Mouse (Mus musculus) forebrain, embryonic 16.5 days (tissue): ENCODE results near the gene Eipr1. TPM values are rescaled to one million over a fixed set of nuclear protein-coding genes. Genes with fewer than 3 reads are reported as not detected.
"Not testable (repeated sequence)": the region's sequence is repeated elsewhere in the genome, so short reads cannot be mapped to it uniquely, and the experiment has no call there.

Experiments used
- ATAC-seq: fragments of 200-750 bp; cut with Nextera tagmentation; 2 replicates; pipeline ENCODE4 v1.8.0; 2017; ENCODE audit warnings: mild to moderate bottlenecking, moderate library complexity
- H3K27ac ChIP-seq: fragments of 300-500 bp; sonication (generic); 2 replicates; pipeline ENCODE4 v1.5.1; 2014; ENCODE audit warnings: low read length, control low read depth
- H3K27me3 ChIP-seq: fragments of 300-500 bp; sonication (generic); replicated peaks from 2 replicates; pipeline ENCODE4 v1.6.1; 2014; ENCODE audit warnings: low read length; ENCODE audit not compliant: control insufficient read depth, insufficient read depth
- H3K36me3 ChIP-seq: fragments of 300-500 bp; sonication (generic); 2 replicates; pipeline ENCODE4 v1.6.1; 2014; ENCODE audit not compliant: control insufficient read depth, insufficient read depth
- H3K4me1 ChIP-seq: fragments of 300-500 bp; sonication (generic); replicated peaks from 2 replicates; pipeline ENCODE4 v1.6.1; 2014; ENCODE audit warnings: low read length; ENCODE audit not compliant: control insufficient read depth, insufficient read depth
- H3K4me2 ChIP-seq: fragments of 300-500 bp; sonication (generic); 2 replicates; pipeline ENCODE4 v1.6.1; 2014; ENCODE audit warnings: mild to moderate bottlenecking, low read length, control low read depth
- H3K4me3 ChIP-seq: fragments of 300-500 bp; sonication (generic); replicated peaks from 2 replicates; pipeline ENCODE4 v1.5.1; 2014; ENCODE audit warnings: mild to moderate bottlenecking, low read length, control low read depth
- H3K9ac ChIP-seq: fragments of 300-500 bp; sonication (generic); replicated peaks from 2 replicates; pipeline ENCODE4 v1.6.1; 2014; ENCODE audit warnings: low read depth, low read length, control low read depth
- H3K9me3 ChIP-seq: fragments of 300-500 bp; sonication (generic); 2 replicates; pipeline ENCODE4 v1.6.1; 2016; ENCODE audit warnings: low read length; ENCODE audit not compliant: control insufficient read depth
- WGBS: fragments of 180-500 bp; shearing (Covaris S2); extraction: QIAGEN DNeasy Blood & Tissue Kit; methylation state at CpG from one replicate; pipeline ENCODE4 v1.1.7; 2014; 5-methylcytosine and 5-hydroxymethylcytosine counted together
- polyA plus RNA-seq: library from polyadenylated mRNA; unstranded; fragments of >200 nt; fragmentation: Nextera tagmentation; extraction: Ambion mirVana; gene quantifications from 2 replicates; pipeline ENCODE4 v1.2.1, GENCODE M21; 2015

The Eipr1 gene
- polyA plus RNA-seq, 1 experiment from 2014 or later: 79.3 TPM

- no peaks in the 10 kb centered on the region for H3K36me3 ChIP-seq
- no peak overlapping the region for H3K27ac ChIP-seq
- H3K27me3 ChIP-seq: no peaks in the 10 kb centered on the region
- H3K4me1 ChIP-seq: peaks cover 18% of the 10 kb centered on the region
- no peak overlapping the region for H3K4me2 ChIP-seq
- H3K4me3 ChIP-seq: no peak overlapping the region
- no peak overlapping the region for H3K9ac ChIP-seq
- 92% methylated on average over 6 of the region's 6 CpGs for WGBS
- H3K9me3 ChIP-seq: no peaks in the 10 kb centered on the region
- ATAC-seq: no peak
Observed at GRCm38 (mm10) chr12:28905486-28905885, 153.9 kb downstream of the Eipr1 start.

DNA sequence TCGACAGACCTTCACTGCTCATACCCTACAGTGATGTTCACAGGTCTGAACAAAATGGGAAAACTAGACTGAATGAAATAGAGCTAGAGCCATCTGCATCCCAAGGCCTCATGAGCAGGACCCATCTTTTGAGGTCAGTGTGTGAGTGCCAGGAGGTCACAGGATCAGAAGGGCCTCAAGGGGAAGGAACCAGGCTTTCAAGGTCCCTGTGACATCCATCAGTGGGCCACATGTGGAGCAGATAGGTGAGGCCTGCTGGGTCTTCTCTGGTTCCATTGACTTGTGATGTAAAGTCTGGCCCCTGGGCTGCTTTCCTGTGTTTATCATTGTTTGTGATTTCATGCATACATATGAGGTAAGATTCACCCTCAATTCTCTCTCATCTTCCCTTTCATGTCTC is 154.4 kb downstream of the Eipr1 start:
- H3K4me3 ChIP-seq: no peak overlapping the region
- no peaks in the 10 kb centered on the region for H3K27me3 ChIP-seq
- H3K36me3 ChIP-seq: no peaks in the 10 kb centered on the region
- WGBS: 83% methylated on average over 1 of the region's 1 CpGs
- no peak for ATAC-seq
- peaks cover 20% of the 10 kb centered on the region for H3K4me1 ChIP-seq
- H3K9ac ChIP-seq: no peak overlapping the region
- no peaks in the 10 kb centered on the region for H3K9me3 ChIP-seq
- H3K27ac ChIP-seq: no peak overlapping the region
- no peak overlapping the region for H3K4me2 ChIP-seq

- no peak overlapping the region for H3K4me3 ChIP-seq
- 11% methylated on average over 7 of the region's 7 CpGs for WGBS
- peak overlapping the region; percentile 11; the same call in 1 of the 2 replicates for H3K9ac ChIP-seq
- ATAC-seq: peak; percentile 59
- H3K4me1 ChIP-seq: peaks cover 20% of the 10 kb centered on the region
- H3K4me2 ChIP-seq: no peak overlapping the region
- H3K36me3 ChIP-seq: no peaks in the 10 kb centered on the region
- H3K27ac ChIP-seq: peak overlapping the region; percentile 50
- no peaks in the 10 kb centered on the region for H3K9me3 ChIP-seq
- H3K27me3 ChIP-seq: no peaks in the 10 kb centered on the region
Observed at GRCm38 (mm10) chr12:28906809-28907297, 155.2 kb downstream of the Eipr1 start.

GRCm38 (mm10) chr12:28907814-28908213 is 156.2 kb downstream of the Eipr1 start:
- Histone ChIP-seq H3K27me3 (no peaks in the 10 kb centered on the region), H3K4me2 (no peak overlapping the region), H3K36me3 (no peaks in the 10 kb centered on the region), H3K4me3 (no peak overlapping the region), H3K4me1 (peaks cover 20% of the 10 kb centered on the region), H3K27ac (no peak overlapping the region), H3K9ac (no peak overlapping the region), H3K9me3 (no peaks in the 10 kb centered on the region)
- no peak for ATAC-seq
- 33% methylated on average over 9 of the region's 9 CpGs for WGBS

GRCm38 (mm10) chr12:28909851-28910250 is 158.2 kb downstream of the Eipr1 start:
- no peak overlapping the region for H3K9ac ChIP-seq
- H3K4me2 ChIP-seq: no peak overlapping the region
- H3K4me1 ChIP-seq: peaks cover 20% of the 10 kb centered on the region
- no peaks in the 10 kb centered on the region for H3K9me3 ChIP-seq
- no peak for ATAC-seq
- WGBS: 82% methylated on average over 5 of the region's 5 CpGs
- no peak overlapping the region for H3K4me3 ChIP-seq
- no peaks in the 10 kb centered on the region for H3K27me3 ChIP-seq
- H3K27ac ChIP-seq: no peak overlapping the region
- H3K36me3 ChIP-seq: no peaks in the 10 kb centered on the region

DNA sequence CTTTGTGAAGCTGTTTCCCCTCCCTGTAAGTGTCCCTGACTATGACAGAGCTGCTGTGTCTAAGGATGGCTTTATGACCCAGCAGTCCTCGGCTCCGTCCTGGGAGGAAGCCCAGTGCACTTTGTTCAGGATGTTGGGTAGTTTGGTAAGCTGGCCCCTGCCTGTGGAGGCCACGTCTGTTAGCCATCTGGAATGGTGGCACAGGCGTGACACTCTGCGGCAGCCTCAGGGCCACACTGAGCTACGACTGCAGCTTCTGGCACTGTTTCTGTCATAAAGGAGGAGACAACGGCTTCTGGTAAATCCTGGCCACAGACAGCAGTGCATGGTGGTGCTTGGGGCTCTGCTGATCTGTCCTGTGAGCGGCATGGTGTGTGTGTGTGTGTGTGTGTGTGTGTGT is 159.0 kb downstream of the Eipr1 start:
- no peak for ATAC-seq
- WGBS: 61% methylated on average over 8 of the region's 8 CpGs
- H3K9ac ChIP-seq: no peak overlapping the region
- no peaks in the 10 kb centered on the region for H3K36me3 ChIP-seq
- no peak overlapping the region for H3K4me2 ChIP-seq
- H3K4me3 ChIP-seq: no peak overlapping the region
- H3K9me3 ChIP-seq: no peaks in the 10 kb centered on the region
- no peaks in the 10 kb centered on the region for H3K27me3 ChIP-seq
- H3K27ac ChIP-seq: no peak overlapping the region
- H3K4me1 ChIP-seq: peaks cover 20% of the 10 kb centered on the region

DNA sequence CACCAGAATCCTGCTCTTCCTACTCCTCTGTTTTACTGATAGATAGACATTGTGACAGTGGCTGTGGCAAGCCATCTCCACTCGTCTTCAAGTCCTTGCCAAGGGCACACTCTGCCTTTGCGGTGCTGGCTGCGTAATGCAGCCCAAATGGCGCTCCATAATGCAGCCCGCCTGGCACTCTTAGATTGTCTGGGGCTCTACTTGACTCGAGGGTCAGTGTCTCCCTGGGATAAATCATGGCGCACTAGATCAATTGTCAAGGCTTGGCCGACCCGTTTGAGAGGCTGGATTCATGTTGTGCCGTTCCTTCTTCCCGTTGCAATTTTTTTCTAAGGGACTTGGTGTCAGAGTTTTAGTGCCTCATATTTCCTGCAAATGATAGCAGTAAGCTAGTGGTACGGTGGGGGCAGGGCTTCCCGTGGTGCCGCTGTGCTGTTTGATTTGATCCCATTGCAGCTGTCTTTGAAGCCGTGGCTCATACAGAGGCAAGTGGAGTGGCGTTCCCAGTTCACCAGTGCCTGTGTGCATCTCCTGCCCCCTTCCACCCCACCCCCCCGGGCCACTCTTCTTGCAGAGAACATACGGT is 160.8 kb downstream of the Eipr1 start:
- Histone ChIP-seq H3K27me3 (no peaks in the 10 kb centered on the region), H3K4me3 (no peak overlapping the region), H3K36me3 (no peaks in the 10 kb centered on the region), H3K27ac (no peak overlapping the region), H3K4me2 (no peak overlapping the region), H3K4me1 (peaks cover 10% of the 10 kb centered on the region), H3K9ac (no peak overlapping the region), H3K9me3 (no peaks in the 10 kb centered on the region)
- ATAC-seq: no peak
- WGBS: 76% methylated on average over 18 of the region's 18 CpGs

- Histone ChIP-seq H3K36me3 (no peaks in the 10 kb centered on the region), H3K27ac (no peak overlapping the region), H3K9ac (no peak overlapping the region), H3K4me3 (no peak overlapping the region), H3K4me2 (no peak overlapping the region), H3K4me1 (peaks cover 5% of the 10 kb centered on the region; the same call in 1 of the 2 replicates), H3K9me3 (no peaks in the 10 kb centered on the region), H3K27me3 (no peaks in the 10 kb centered on the region)
- ATAC-seq: no peak
- WGBS: 59% methylated on average over 3 of the region's 3 CpGs
Observed at GRCm38 (mm10) chr12:28913099-28913498, 161.5 kb downstream of the Eipr1 start.

GRCm38 (mm10) chr12:28914056-28914455 is 162.5 kb downstream of the Eipr1 start:
- H3K9me3 ChIP-seq, H3K27ac ChIP-seq, H3K36me3 ChIP-seq, H3K9ac ChIP-seq, H3K4me1 ChIP-seq, H3K4me2 ChIP-seq, H3K27me3 ChIP-seq, H3K4me3 ChIP-seq, ATAC-seq: not testable (repeated sequence)
- WGBS: 95% methylated on average over 1 of the region's 1 CpGs
